Mouse (Mus musculus) fibroblast of lung, adult 2 months (primary cell): ENCODE measurements at regions not wholly inside any gene's neighbourhood (a gene's known extent, or its start where the extent isn't known, plus 50 kb on each side); places are given as distances from the start of the nearest gene placed in this dataset.

ENCODE experiments used
- DNase-seq: peaks from one replicate; pipeline ENCODE4 v3.0.0-alpha.2; 2011; ENCODE audit warnings: low read depth

GRCm38 (mm10) chr5:132792484-132792883, 249.3 kb upstream of the Auts2 start:
- no peak for DNase-seq

GRCm38 (mm10) chr5:132785291-132785690, 242.1 kb upstream of the Auts2 start:
- no peak for DNase-seq

GRCm38 (mm10) chr5:132784791-132785190, 241.6 kb upstream of the Auts2 start:
- DNase-seq, result no peak

- no peak for DNase-seq
These were observed 231.1 kb upstream of the Auts2 start for GRCm38 (mm10) chr5:132774141-132774680.

- no peak for DNase-seq
These were observed 217.3 kb upstream of the Auts2 start for GRCm38 (mm10) chr5:132760396-132760795.

- DNase-seq, result no peak
These were observed 216.6 kb upstream of the Auts2 start for GRCm38 (mm10) chr5:132759751-132760150.

GRCm38 (mm10) chr5:132758941-132759340, 215.8 kb upstream of the Auts2 start:
- DNase-seq, result no peak

- no peak for DNase-seq
These were observed 194.8 kb upstream of the Auts2 start for GRCm38 (mm10) chr5:132737966-132738365.

- DNase-seq, result no peak
These were observed 185.6 kb upstream of the Auts2 start for GRCm38 (mm10) chr5:132728689-132729189.

- no peak for DNase-seq
These were observed 181.3 kb upstream of the Auts2 start for GRCm38 (mm10) chr5:132724467-132724866.

GRCm38 (mm10) chr5:132710301-132710700, 167.2 kb upstream of the Auts2 start:
- no peak for DNase-seq

- DNase-seq, result no peak
These were observed 164.4 kb upstream of the Auts2 start for GRCm38 (mm10) chr5:132707531-132707930.

GRCm38 (mm10) chr5:132703455-132704100, 160.4 kb upstream of the Auts2 start:
- DNase-seq, result no peak

GRCm38 (mm10) chr5:132702573-132702972, 159.4 kb upstream of the Auts2 start:
- DNase-seq, result no peak

- DNase-seq, result no peak
These were observed 147.6 kb upstream of the Auts2 start for GRCm38 (mm10) chr5:132690784-132691183.

- DNase-seq, result no peak
These were observed 132.1 kb upstream of the Auts2 start for GRCm38 (mm10) chr5:132675261-132675660.

- DNase-seq, result no peak
These were observed 130.6 kb upstream of the Auts2 start for GRCm38 (mm10) chr5:132673599-132674305.

- no peak for DNase-seq
These were observed 128.4 kb upstream of the Auts2 start for GRCm38 (mm10) chr5:132671496-132671895.

GRCm38 (mm10) chr5:132667316-132667715, 124.2 kb upstream of the Auts2 start:
- DNase-seq, result no peak

GRCm38 (mm10) chr5:132661266-132661665, 118.1 kb upstream of the Auts2 start:
- no peak for DNase-seq

- no peak for DNase-seq
These were observed 116.9 kb upstream of the Auts2 start for GRCm38 (mm10) chr5:132660036-132660435.

GRCm38 (mm10) chr5:132654382-132654781, 111.2 kb upstream of the Auts2 start:
- no peak for DNase-seq

GRCm38 (mm10) chr5:132653694-132654300, 110.7 kb upstream of the Auts2 start:
- no peak for DNase-seq
